In genomic region chr1:184266051-184266450, GRCm38 (mm10) we compare ENCODE assay signal across 9 mouse cellular contexts.
DNase-seq lines count a peak whose midpoint lies in the region; ATAC-seq and TF ChIP-seq lines count a peak whose summit lies in the region.
"Had no signal": no experiment of that assay in that cellular context is flagged by ENCODE, and none has a peak within 500 bp of the region (broad histone marks: within the 10 kb centered on the region; RNA-seq: fewer than 3 reads in every experiment).

No protein-coding gene starts in this region.

- H3K9ac ChIP-seq in kidney, embryonic 16.5 days (replicated peaks; ENCODE audit: low read length), result no peak overlapping the region
- no peak overlapping the region for H3K9ac ChIP-seq in liver, adult 2 months (ENCODE audit: low read depth, low read length)
- H3K9ac ChIP-seq: hindbrain, embryonic 15.5 days had no signal

- no peak overlapping the region for H3K4me2 ChIP-seq in kidney, embryonic 16.5 days (replicated peaks; ENCODE audit: low read depth, low read length)
- H3K4me2 ChIP-seq: hindbrain, embryonic 15.5 days had no signal

- no peaks in the 10 kb centered on the region for H3K36me3 ChIP-seq in kidney, embryonic 16.5 days (ENCODE audit: insufficient read depth, low read length)
- no peaks in the 10 kb centered on the region for H3K36me3 ChIP-seq in liver, adult 2 months (ENCODE audit: control insufficient read depth, insufficient read depth, low read length)
- H3K36me3 ChIP-seq: hindbrain, embryonic 15.5 days had no signal

- 0 out of 2 replicates have a peak, but pooled peaks cover 3% of the 10 kb centered on the region for H3K27me3 ChIP-seq in kidney, embryonic 16.5 days (ENCODE audit: insufficient read depth, low read length)
- no peaks in the 10 kb centered on the region for H3K27me3 ChIP-seq in liver, adult 2 months (ENCODE audit: control insufficient read depth, insufficient read depth, low read length)

- H3K9me3 ChIP-seq in kidney, embryonic 16.5 days (ENCODE audit: low read length), result no peaks in the 10 kb centered on the region
- H3K9me3 ChIP-seq: hindbrain, embryonic 15.5 days had no signal

- peak; percentile 85 for TF ChIP-seq CTCF in liver, adult 2 months (IDR thresholded peaks at IDR 0.05; ENCODE audit: low read depth, low read length)

- no peak overlapping the region for H3K27ac ChIP-seq in kidney, embryonic 16.5 days (ENCODE audit: low read length)
- H3K27ac ChIP-seq in liver, adult 2 months (replicated peaks; ENCODE audit: insufficient read depth, low read depth, low read length), result no peak overlapping the region
- H3K27ac ChIP-seq: hindbrain, embryonic 15.5 days had no signal

- ATAC-seq in kidney, embryonic 16.5 days (ENCODE audit: low FRiP score, low TSS enrichment), result peak; percentile 65; the same call in 1 of the 2 replicates

- no peaks in the 10 kb centered on the region for H3K79me2 ChIP-seq in liver, adult 2 months (ENCODE audit: control insufficient read depth, insufficient read depth, low read length)

- TF ChIP-seq POLR2A in liver, adult 2 months (IDR thresholded peaks at IDR 0.05; ENCODE audit: extremely low read depth, insufficient read depth, low read length), result no peak

- 9% methylated on average over 8 of the region's 8 CpGs for WGBS in kidney, embryonic 16.5 days
- WGBS in liver, adult 2 months, result 20% methylated on average over 8 of the region's 8 CpGs

- H3K4me1 ChIP-seq in kidney, embryonic 16.5 days (ENCODE audit: insufficient read depth, low read length), result no peaks in the 10 kb centered on the region
- no peaks in the 10 kb centered on the region for H3K4me1 ChIP-seq in liver, adult 2 months (ENCODE audit: control insufficient read depth, insufficient read depth, low read length)
- H3K4me1 ChIP-seq: hindbrain, embryonic 15.5 days had no signal

- no peak overlapping the region for H3K4me3 ChIP-seq in kidney, embryonic 16.5 days (ENCODE audit: low read length)
- H3K4me3 ChIP-seq in liver, adult 2 months (ENCODE audit: insufficient read depth, low read depth, low read length), result no peak overlapping the region
- H3K4me3 ChIP-seq: hindbrain, embryonic 15.5 days had no signal

- DNase-seq in 416B (ENCODE audit: low read depth) (peak; percentile 79), MN1 (ENCODE audit: low spot score) (peak; percentile 83)
- DNase-seq in cerebellum, adult 8-10 months, result peak; percentile 23
- DNase-seq in gastrocnemius, adult 18-20 months (ENCODE audit: low spot score), result peak; percentile 81
- peak; percentile 47 for DNase-seq in liver, adult 2 months (ENCODE audit: extremely low read depth, low read depth, low spot score)
- peak; percentile 83 for DNase-seq in retina, embryonic 14.5 days (ENCODE audit: low spot score)
- DNase-seq in thymus, postnatal 25 days, result peak; percentile 56

Comparison
In these comparisons a context has a peak if more than half of its experiments do, and no peak if none do; other contexts are left out.
1. DNase-seq: peak in every context shown above with its lines; median percentile 83 in MN1; 83 in retina, embryonic 14.5 days; 81 in gastrocnemius, adult 18-20 months; 79 in 416B; 56 in thymus, postnatal 25 days; 47 in liver, adult 2 months; 23 in cerebellum, adult 8-10 months.